Mouse (Mus musculus) limb, embryonic 10.5 days (tissue): ENCODE results near the gene Rasa4. TPM values are rescaled to one million over a fixed set of nuclear protein-coding genes. Genes with fewer than 3 reads are reported as not detected.

ENCODE experiments used
- DNase-seq: peaks from one replicate; pipeline ENCODE4 v3.0.0-alpha.2; 2017; ENCODE audit warnings: low spot score
- H3K27ac ChIP-seq: fragments of 300-500 bp; sonication (generic); 2 replicates; pipeline ENCODE4 v1.5.1; 2016; ENCODE audit warnings: mild to moderate bottlenecking
- H3K27me3 ChIP-seq: fragments of 300-500 bp; sonication (generic); 2 replicates; pipeline ENCODE4 v1.6.1; 2016; ENCODE audit warnings: low read depth, mild to moderate bottlenecking; ENCODE audit not compliant: poor library complexity, severe bottlenecking
- H3K36me3 ChIP-seq: fragments of 300-500 bp; sonication (generic); 2 replicates; pipeline ENCODE4 v1.6.1; 2016; ENCODE audit warnings: mild to moderate bottlenecking, moderate library complexity
- H3K4me1 ChIP-seq: fragments of 300-500 bp; sonication (generic); 2 replicates; pipeline ENCODE4 v1.6.1; 2016
- H3K4me3 ChIP-seq: fragments of 300-500 bp; sonication (generic); 2 replicates; pipeline ENCODE4 v1.5.1; 2016; ENCODE audit warnings: mild to moderate bottlenecking, moderate library complexity
- H3K9me3 ChIP-seq: fragments of 300-500 bp; sonication (generic); replicated peaks from 2 replicates; pipeline ENCODE4 v1.6.1; 2016; ENCODE audit warnings: mild to moderate bottlenecking
- WGBS: fragments of 180-500 bp; shearing (Covaris S2); methylation state at CpG from one replicate; pipeline ENCODE4 v1.1.7; 2016; 5-methylcytosine and 5-hydroxymethylcytosine counted together
- polyA plus RNA-seq: library from polyadenylated mRNA; unstranded; fragments of >200 nt; fragmentation: Nextera tagmentation; extraction: Ambion mirVana; gene quantifications from 2 replicates; pipeline ENCODE4 v1.2.1, GENCODE M21; 2016

The Rasa4 gene
- polyA plus RNA-seq, 1 experiment from 2014 or later, result 2.4 TPM

- Histone ChIP-seq H3K4me3 (no peak overlapping the region), H3K36me3 (no peaks in the 10 kb centered on the region), H3K9me3 (no peaks in the 10 kb centered on the region), H3K4me1 (no peaks in the 10 kb centered on the region), H3K27ac (no peak overlapping the region), H3K27me3 (no peaks in the 10 kb centered on the region)
- 73% methylated on average over 7 of the region's 7 CpGs for WGBS
- no peak for DNase-seq
These were observed 7.4 kb upstream of the Rasa4 start for GRCm38 (mm10) chr5:136076284-136076683.

GRCm38 (mm10) chr5:136077001-136077550, 6.6 kb upstream of the Rasa4 start:
- no peak for DNase-seq
- H3K9me3 ChIP-seq, result no peaks in the 10 kb centered on the region
- no peaks in the 10 kb centered on the region for H3K4me1 ChIP-seq
- 90% methylated on average over 9 of the region's 9 CpGs for WGBS
- no peak overlapping the region for H3K4me3 ChIP-seq
- no peaks in the 10 kb centered on the region for H3K36me3 ChIP-seq
- no peak overlapping the region for H3K27ac ChIP-seq
- no peaks in the 10 kb centered on the region for H3K27me3 ChIP-seq

- H3K4me1 ChIP-seq, result peaks cover under 1% of the 10 kb centered on the region; the same call in 1 of the 2 replicates
- H3K36me3 ChIP-seq, result no peaks in the 10 kb centered on the region
- H3K27me3 ChIP-seq, result 0 out of 2 replicates have a peak, but pooled peaks cover 4% of the 10 kb centered on the region
- DNase-seq, result no peak
- WGBS, result 95% methylated on average over 5 of the region's 5 CpGs
- H3K27ac ChIP-seq, result no peak overlapping the region
- no peaks in the 10 kb centered on the region for H3K9me3 ChIP-seq
- H3K4me3 ChIP-seq, result no peak overlapping the region
These were observed 5.6 kb upstream of the Rasa4 start for GRCm38 (mm10) chr5:136078136-136078535.

- no peak overlapping the region for H3K27ac ChIP-seq
- H3K4me1 ChIP-seq, result peaks cover 24% of the 10 kb centered on the region
- no peak overlapping the region for H3K4me3 ChIP-seq
- peaks cover 41% of the 10 kb centered on the region for H3K27me3 ChIP-seq
- DNase-seq, result no peak
- no peaks in the 10 kb centered on the region for H3K36me3 ChIP-seq
- WGBS, result 72% methylated on average over 4 of the region's 4 CpGs
- H3K9me3 ChIP-seq, result no peaks in the 10 kb centered on the region
These were observed 1.4 kb upstream of the Rasa4 start for GRCm38 (mm10) chr5:136082345-136082744.

GRCm38 (mm10) chr5:136084144-136084881, 597 bp downstream of the Rasa4 start:
- 2% methylated on average over 23 of the region's 23 CpGs for WGBS

GRCm38 (mm10) chr5:136084891-136085651, 1.4 kb downstream of the Rasa4 start:
- Histone ChIP-seq H3K36me3 (no peaks in the 10 kb centered on the region), H3K4me1 (peaks cover 29% of the 10 kb centered on the region), H3K27me3 (peaks cover 53% of the 10 kb centered on the region), H3K4me3 (peak overlapping the region; percentile 66), H3K27ac (0 out of 2 replicates have a peak overlapping the region, but pooled peaks have one; percentile 0), H3K9me3 (no peaks in the 10 kb centered on the region)
- peak; percentile 43 for DNase-seq
- 5% methylated on average over 20 of the region's 21 CpGs for WGBS

More at GRCm38 (mm10) chr5:136084144-136084881, 597 bp downstream of the Rasa4 start:
- H3K4me1 ChIP-seq, result peaks cover 29% of the 10 kb centered on the region
- peaks cover 53% of the 10 kb centered on the region for H3K27me3 ChIP-seq
- peak overlapping the region; percentile 50; the same call in 1 of the 2 replicates for H3K27ac ChIP-seq
- H3K4me3 ChIP-seq, result peak overlapping the region; percentile 66
- H3K9me3 ChIP-seq, result no peaks in the 10 kb centered on the region
- DNase-seq, result no peak
- no peaks in the 10 kb centered on the region for H3K36me3 ChIP-seq

GRCm38 (mm10) chr5:136086290-136086689, 2.6 kb downstream of the Rasa4 start:
- Histone ChIP-seq H3K9me3 (no peaks in the 10 kb centered on the region), H3K4me3 (no peak overlapping the region), H3K27ac (no peak overlapping the region), H3K4me1 (peaks cover 29% of the 10 kb centered on the region), H3K36me3 (no peaks in the 10 kb centered on the region), H3K27me3 (peaks cover 59% of the 10 kb centered on the region)
- WGBS, result 89% methylated on average over 8 of the region's 8 CpGs
- DNase-seq, result no peak

GRCm38 (mm10) chr5:136088821-136089575, 5.3 kb downstream of the Rasa4 start:
- no peaks in the 10 kb centered on the region for H3K36me3 ChIP-seq
- no peak overlapping the region for H3K27ac ChIP-seq
- H3K4me3 ChIP-seq, result no peak overlapping the region
- WGBS, result 17% methylated on average over 14 of the region's 14 CpGs
- H3K27me3 ChIP-seq, result peaks cover 51% of the 10 kb centered on the region
- H3K9me3 ChIP-seq, result no peaks in the 10 kb centered on the region
- peaks cover 22% of the 10 kb centered on the region for H3K4me1 ChIP-seq
- no peak for DNase-seq

GRCm38 (mm10) chr5:136091927-136092326, 8.2 kb downstream of the Rasa4 start:
- Histone ChIP-seq H3K4me1 (peaks cover 5% of the 10 kb centered on the region; the same call in 1 of the 2 replicates), H3K9me3 (no peaks in the 10 kb centered on the region), H3K27me3 (peaks cover 22% of the 10 kb centered on the region), H3K36me3 (no peaks in the 10 kb centered on the region), H3K4me3 (no peak overlapping the region), H3K27ac (no peak overlapping the region)
- 70% methylated on average over 5 of the region's 5 CpGs for WGBS
- no peak for DNase-seq

- DNase-seq, result no peak
These were observed 10.7 kb downstream of the Rasa4 start for GRCm38 (mm10) chr5:136094249-136095010.

GRCm38 (mm10) chr5:136095089-136095488, 11.4 kb downstream of the Rasa4 start:
- H3K27me3 ChIP-seq, result 0 out of 2 replicates have a peak, but pooled peaks cover 6% of the 10 kb centered on the region
- no peaks in the 10 kb centered on the region for H3K36me3 ChIP-seq
- H3K4me3 ChIP-seq, result no peak overlapping the region
- WGBS, result 77% methylated on average over 7 of the region's 7 CpGs
- no peak overlapping the region for H3K27ac ChIP-seq
- no peaks in the 10 kb centered on the region for H3K9me3 ChIP-seq
- no peak for DNase-seq
- no peaks in the 10 kb centered on the region; the same call in 1 of the 2 replicates for H3K4me1 ChIP-seq

More at GRCm38 (mm10) chr5:136094249-136095010, 10.7 kb downstream of the Rasa4 start:
- WGBS, result 75% methylated on average over 8 of the region's 8 CpGs
- H3K4me1 ChIP-seq, result no peaks in the 10 kb centered on the region; the same call in 1 of the 2 replicates
- H3K9me3 ChIP-seq, result no peaks in the 10 kb centered on the region
- 0 out of 2 replicates have a peak, but pooled peaks cover 6% of the 10 kb centered on the region for H3K27me3 ChIP-seq
- no peak overlapping the region for H3K4me3 ChIP-seq
- no peaks in the 10 kb centered on the region for H3K36me3 ChIP-seq
- H3K27ac ChIP-seq, result no peak overlapping the region

- no peak overlapping the region for H3K27ac ChIP-seq
- WGBS, result 89% methylated on average over 10 of the region's 10 CpGs
These were observed 14.8 kb downstream of the Rasa4 start for GRCm38 (mm10) chr5:136098536-136098935.

More at GRCm38 (mm10) chr5:136098536-136098935, 14.8 kb downstream of the Rasa4 start:
- H3K4me3 ChIP-seq, result no peak overlapping the region
- no peak for DNase-seq
- H3K4me1 ChIP-seq, result peaks cover 15% of the 10 kb centered on the region
- H3K27me3 ChIP-seq, result peaks cover 25% of the 10 kb centered on the region
- H3K36me3 ChIP-seq, result no peaks in the 10 kb centered on the region
- H3K9me3 ChIP-seq, result no peaks in the 10 kb centered on the region
